Mouse (Mus musculus): Measurements from ENCODE around the gene Cfdp1.

DNA sequence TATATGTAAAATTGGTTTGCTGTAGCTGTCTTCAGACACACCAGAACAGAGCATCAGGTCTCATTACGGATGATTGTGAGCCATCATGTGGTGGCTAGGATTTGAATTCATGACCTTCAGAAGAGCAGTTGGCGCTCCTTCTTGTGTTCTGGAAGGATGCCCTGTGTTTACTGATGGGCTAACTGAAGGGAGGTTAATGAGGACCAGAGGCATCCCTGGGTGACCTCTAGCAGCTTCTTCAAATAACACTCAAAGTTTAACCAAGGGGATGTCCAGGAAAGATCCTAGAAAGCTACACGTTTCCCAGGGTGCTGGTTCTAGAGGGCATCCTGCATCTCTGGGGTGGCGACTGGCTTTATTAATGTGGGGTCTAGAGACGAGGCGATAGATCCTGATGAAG is 99.4 kb downstream of the Cfdp1 start:
- no peak for TF ChIP-seq CTCF (IDR thresholded peaks at IDR 0.05; ENCODE audit: borderline replicate concordance, insufficient read depth, low read depth, low read length)
- no peak for TF ChIP-seq POLR2A (IDR thresholded peaks at IDR 0.05; ENCODE audit: borderline replicate concordance, insufficient read depth, low read length)
